Mouse (Mus musculus) c-Kit-positive CD71-negative TER-119-negative erythroid progenitor cells, embryonic 14.5 days (primary cell): ENCODE measurements at regions not wholly inside any gene's neighbourhood (a gene's known extent, or its start where the extent isn't known, plus 50 kb on each side); places are given as distances from the start of the nearest gene placed in this dataset.

ENCODE experiments used
- DNase-seq: peaks from one replicate; pipeline ENCODE4 v3.0.0-alpha.2; 2013; ENCODE audit warnings: low read depth

DNA sequence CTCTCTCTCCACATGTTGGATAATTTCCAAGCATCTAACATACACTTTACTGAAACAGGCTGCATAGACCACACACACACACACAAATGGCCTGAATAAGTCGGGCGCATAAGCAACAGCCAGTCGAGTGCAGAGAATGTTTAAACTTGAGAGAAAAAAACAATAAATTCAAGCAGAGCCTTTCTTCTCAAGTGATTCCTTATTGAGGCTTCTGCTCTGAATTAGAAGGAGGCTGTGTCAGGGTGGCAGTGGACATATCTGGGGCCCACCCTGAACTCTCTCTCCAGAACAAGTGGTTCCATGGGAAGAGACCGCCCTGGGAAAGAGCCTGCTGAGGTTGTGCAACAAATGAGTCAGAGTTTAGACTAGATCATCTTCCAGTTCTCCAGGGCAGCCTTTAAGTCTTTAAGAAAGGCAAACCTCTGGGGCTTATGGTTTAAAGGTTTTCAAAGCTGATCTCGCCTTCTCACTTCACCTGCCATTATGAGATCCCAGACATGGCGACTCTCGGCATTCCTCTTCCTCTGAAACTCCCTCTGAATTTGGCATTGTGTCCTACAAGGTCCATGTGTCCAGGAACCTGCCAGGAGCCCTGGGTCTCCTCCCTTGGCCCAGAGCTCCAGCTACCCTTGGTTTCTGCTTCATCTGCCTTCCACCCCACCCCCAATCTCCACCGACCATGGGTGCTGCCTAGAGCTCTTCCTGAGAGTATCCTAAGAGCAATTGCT lies 445.3 kb downstream of the Wdr11 start:
- DNase-seq: no peak

DNA sequence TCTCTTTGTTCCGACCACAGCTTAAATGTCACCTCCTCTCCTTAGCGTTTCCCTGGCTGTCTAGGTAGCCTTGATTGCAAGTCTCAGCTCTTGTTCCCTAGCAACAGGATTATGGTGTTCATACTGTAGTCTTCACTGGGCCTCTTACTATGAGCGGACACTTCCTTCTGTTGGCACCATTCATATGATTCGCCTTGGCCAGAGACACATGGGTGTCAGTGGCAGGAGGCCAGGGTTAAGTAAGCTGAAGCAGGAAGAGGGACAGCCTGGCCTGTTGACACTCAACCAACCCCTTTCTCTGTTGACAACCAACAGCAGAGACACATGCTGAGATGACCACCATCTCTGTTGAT lies 445.9 kb downstream of the Wdr11 start:
- DNase-seq: no peak

DNA sequence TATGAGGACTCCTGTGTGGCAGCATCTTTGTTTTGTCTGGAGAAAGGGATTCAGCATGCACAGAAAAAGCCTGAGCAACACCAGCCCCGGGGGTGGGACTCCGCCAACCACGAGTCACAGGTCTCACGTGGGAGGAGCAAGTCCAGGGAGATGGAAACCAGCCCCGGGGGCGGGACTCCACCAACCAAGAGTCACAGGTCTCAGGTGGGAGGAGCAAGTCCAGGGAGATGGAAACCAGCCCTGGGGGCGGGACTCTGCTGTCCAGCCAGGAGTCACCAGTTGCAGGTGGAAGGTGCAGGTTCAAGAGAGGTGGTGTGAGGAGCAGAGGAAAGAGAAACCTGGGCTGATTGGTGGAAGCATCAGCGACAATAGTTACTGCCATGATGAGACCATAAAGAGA lies 448.9 kb downstream of the Wdr11 start:
- no peak for DNase-seq

DNA sequence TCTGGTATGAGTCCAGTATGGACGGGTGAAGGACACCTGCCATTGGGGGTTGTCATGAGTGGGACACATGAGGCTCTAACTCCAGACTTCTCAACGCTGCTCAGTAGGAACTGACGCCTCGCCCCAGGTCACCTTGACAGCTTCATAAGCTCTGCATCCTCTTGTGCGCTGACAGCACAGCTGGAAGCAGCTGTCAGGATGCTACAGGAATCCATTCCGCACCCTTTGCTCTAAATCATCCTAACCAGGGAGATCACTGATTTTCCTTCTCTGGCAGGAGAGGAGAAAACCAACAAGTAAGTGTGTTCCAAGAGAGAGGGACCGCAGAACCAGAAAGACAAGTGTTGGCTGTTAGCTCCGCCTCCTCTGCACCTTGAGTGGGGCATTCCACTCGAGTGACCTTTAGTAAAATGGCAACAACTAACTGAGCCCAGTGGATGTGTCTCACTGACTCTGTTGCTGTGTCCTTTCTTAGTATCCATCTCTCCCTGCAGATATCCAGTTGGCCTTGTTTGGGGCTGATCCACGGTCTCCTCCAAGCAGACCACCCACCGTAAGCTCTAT lies 449.8 kb downstream of the Wdr11 start:
- no peak for DNase-seq

DNA sequence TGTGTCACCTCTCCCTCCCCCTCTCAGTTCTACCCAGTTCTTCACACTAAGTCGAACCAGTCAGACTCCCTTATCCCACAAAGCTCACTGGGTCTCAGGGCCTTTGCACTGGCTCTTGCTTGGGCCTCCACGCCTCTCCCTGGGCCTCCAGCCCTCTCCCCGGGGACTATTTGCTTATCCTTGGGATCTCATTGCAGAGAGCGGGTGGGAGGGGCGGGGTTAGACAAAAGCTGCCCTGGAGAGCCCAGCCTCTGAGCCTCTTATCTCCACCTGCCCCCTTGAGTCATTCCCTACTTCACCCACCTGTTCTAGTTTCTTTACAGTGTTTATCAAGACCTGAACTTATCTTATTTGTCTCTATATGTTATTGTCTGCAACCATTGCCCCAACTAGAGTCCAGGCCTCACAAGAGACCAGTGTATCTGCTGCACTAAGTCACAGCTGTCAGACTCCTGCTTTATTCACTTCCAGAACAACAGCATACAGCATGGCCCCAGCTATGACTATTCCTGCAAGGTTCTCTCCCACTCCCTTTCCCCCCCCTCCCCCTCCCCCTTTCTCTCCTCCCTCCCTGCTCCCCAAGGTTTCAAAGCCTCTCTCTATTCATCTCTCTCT lies 450.7 kb downstream of the Wdr11 start:
- no peak for DNase-seq

DNA sequence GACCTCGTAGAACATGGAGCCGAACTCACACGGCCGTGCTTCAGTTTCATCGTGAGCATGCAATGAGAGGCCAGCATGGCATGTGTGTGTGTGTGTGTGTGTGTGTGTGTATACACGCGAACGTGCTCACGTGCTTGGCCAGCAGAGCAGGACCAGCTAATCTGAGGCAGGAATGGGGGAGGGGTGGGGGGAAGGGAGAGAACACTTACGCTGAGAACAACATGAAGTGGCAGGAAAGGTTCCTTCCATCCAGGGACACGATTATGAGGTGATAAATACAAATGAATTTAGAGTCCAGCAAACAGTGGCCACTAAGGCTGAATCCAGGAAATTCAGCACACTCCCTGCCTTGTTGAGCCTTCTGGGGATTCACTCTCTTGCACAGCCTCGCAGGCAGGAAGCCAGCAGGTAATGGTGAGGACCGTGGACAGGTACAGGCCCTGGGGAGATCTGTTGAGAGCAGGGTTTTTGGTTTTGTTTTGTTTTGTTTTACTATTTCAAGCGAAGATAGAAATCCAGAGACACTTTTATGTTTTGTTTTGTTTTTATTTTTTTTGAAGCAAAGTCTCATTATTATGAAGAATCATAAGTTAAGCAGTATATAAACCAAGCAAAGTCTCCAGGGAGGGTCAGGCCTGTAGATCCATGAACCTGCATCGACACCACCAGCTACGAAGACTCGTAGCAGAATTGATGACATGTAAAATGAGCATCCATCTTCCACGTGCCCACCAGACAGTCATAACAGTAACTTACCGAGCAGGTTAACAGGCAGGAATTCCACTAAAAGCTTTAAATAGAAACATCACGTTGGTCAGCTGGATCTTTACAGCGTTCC lies 452.0 kb downstream of the Wdr11 start:
- no peak for DNase-seq

DNA sequence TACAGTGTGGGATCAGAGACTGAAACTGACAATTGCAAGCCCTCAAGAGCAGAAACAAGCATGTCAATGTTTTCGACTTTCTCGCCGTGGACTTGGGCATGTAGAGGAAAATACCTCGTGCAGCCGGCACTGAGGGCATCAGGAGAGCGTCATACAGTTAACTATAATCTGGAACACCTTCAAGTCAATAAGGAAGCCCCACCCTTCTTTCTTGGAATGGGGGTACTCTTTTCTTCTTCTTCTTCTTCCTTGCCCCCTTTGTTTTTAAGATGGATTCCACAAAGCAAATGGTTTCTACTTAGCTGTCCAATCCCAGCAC lies 452.5 kb downstream of the Wdr11 start:
- no peak for DNase-seq

DNA sequence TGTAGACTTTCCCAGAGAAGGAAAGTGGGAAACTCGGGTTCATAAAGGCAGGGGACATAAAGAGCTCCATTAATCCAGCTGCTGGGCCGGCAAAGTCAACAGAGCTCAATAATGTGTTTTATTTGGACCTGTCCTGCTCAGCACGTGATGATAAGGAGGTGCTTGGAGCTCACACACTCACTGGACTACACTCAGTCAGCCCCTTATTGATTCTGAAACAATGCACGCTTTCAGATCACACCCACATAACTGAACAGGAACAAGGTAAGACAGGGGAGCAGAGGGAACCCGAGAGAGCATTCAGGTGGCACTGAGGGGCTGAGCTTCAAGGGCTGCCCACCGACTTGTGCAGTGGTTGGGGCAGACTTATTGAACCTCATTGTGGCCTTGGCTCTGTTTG lies 452.9 kb downstream of the Wdr11 start:
- DNase-seq: no peak

DNA sequence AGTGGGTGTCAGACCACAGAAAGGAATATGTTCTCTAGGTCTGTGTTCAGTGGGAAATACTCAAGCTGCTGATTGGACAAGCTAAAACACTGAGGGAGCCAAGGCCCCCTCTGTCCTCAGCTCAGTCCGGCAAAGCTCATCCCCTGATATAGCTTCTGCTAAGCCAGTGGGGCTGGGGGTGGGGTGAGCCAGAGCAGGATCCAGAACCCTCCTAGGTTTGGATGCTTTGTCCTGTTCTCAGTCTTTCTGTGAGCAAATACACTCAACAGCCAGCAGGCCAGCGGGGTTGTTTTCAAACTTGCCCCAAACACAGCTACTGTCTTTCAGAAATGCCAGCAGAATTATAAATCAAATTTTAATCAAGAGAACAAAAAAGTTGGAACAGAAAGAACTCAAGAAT lies 454.4 kb downstream of the Wdr11 start:
- DNase-seq: no peak

DNA sequence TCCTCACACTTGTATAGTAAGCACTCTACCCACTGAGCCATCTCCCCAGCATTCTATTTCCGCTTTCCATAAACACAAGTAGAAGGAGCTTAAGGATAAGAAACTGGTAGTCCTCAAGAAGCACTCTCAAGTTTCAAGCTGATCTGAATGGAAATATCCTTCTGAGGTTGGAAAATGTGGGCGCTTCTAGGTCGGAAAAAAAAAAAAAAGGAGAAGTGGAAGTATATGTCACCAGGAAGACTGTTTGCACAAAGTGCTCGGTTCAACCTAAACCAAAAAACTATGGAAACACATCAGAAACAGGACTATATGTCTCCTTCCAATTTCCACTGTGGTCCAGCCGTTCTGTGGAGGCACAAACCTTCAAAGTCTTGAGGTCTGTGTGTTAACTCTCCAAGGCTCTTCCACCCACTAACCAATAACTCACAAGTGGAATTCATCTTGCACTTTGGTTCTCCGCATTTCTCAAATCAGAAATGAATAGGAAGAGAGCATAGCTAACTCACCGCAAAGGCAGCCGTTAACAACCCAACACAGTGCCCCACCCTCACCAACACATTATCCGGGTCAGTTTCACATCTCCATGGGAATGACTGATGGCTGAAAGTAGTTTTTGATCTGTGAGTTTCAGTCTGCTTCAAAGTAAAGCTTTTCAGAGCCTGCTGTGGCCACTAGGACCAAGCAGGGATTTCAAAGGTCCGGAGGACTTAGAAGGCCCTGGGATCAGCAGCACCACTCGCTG lies 455.8 kb downstream of the Wdr11 start:
- DNase-seq: no peak

DNA sequence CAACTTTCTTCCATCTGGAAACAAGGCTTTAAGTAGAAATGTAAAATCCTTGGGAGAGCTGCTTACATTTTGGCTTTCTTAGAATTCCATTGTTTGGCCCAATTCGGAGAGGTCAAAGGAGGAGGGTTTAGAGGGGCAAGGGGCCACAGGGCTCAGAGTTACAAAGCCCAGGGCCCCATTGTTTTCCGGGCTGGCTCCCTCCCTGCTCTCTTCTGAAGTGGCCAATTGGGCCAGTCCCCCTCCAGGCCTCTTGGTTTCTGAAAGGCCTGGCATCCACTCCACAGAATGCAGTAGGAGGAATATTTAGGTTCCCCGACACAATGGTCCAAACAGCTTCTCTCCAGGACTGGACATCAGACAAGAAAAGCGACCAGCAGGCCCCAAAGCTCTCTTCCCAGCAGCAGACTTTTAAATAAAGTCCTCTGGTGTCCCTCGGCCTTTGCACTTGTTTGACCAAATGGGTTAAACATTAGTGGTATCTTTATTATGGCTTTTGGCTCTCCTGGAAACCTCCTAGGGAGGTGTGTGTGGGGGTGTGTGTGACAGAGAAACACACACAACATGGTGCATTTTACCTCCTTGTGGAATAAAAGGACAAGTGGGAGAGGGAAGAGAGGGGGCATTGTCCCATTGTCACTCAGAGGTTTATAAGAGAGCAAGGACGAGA lies 456.6 kb downstream of the Wdr11 start:
- DNase-seq: no peak

DNA sequence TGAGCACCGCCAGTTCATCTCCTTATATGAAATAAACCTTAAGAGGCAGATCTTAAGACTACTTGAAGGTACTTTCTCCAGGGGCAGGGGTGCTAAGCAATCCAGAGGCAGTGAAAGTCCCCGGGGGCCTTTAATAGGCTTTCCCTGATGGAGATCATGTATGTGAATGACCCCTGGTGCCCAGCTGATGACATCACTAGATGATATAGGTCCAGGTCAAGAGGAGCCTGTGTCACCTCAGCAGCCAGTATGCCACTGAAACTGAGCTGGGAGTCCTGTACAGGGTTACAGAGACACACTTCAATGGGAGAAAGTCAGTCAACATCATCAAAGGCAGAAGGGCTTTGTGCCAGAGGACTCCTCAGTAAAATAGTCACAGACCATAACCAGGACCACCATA lies 457.8 kb downstream of the Wdr11 start:
- no peak for DNase-seq

DNA sequence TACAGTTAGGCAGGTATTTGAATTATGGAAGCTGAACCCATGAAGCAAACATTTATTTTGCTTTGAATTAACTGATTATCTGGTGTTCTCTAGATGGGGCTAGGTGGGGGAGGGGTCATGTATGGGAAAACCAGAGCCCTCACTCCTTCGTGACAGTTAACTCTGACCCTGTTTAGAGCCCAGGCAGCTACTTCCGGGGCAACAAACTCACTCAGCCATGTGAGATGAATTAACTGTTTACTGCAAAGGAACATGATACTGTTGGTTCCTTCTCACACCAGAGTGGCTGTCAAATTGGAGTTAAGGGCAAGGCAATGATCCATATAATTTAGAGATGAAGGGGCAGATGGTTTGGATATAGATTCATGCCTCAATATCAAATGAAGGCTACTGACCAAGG lies 458.5 kb downstream of the Wdr11 start:
- DNase-seq: no peak

DNA sequence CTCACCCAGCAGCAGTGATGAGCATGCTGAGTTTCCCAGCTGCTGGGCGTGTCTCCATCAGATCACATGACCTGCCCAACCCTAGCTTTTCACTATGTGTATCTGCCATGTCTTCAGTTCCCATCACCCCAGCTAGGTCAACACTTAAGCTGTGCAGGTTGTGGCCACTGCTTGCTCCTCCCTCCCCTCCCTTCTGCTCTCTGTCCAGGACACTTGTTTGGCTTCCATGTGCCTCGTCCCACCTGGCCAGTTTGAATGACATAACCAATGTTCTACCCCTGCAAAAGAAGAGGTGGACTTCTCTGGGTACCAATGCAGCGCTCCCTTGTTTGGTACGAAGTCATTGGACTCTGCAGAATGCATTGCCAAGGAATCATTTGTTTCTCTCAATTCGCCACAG lies 460.7 kb downstream of the Wdr11 start:
- DNase-seq: no peak

DNA sequence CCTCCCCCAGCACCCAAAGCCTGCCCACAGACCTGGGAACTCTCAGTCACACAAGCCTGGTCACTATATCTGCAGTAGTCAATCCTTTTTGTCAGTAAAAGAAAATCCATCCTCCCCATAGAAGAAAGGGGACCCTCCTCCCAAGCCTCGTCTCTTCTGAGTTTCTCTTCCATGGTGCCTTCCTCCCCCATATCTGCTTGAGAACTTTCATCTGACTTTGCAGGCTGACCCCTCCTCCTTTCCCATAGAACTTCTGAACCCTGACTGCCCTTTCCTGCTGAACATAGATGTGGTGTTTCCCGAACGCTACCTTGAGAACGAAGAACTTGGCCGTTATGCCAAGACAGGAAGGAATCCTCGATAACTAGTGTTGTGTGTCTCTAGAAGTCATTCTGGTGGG lies 462.5 kb downstream of the Ate1 start:
- DNase-seq: no peak

DNA sequence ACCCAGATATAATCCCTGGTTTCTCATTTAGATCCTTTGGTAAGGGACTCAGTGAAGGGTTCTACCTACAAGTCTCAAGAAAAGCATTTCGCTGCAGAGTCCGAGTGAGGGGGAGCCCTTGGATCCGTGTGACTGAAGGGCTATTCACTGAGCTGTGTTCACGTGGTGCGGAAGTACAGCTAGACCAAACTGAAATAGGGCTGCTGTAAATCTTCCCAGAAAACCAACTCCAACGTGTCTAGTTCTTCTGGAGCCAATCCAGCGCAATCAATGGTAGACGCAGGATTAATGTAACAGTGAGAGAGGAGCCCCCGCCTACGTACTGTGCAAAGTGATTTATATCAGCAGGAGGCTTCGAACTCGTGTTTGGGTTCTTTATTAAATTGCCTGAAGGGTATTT lies 461.9 kb downstream of the Ate1 start:
- no peak for DNase-seq

DNA sequence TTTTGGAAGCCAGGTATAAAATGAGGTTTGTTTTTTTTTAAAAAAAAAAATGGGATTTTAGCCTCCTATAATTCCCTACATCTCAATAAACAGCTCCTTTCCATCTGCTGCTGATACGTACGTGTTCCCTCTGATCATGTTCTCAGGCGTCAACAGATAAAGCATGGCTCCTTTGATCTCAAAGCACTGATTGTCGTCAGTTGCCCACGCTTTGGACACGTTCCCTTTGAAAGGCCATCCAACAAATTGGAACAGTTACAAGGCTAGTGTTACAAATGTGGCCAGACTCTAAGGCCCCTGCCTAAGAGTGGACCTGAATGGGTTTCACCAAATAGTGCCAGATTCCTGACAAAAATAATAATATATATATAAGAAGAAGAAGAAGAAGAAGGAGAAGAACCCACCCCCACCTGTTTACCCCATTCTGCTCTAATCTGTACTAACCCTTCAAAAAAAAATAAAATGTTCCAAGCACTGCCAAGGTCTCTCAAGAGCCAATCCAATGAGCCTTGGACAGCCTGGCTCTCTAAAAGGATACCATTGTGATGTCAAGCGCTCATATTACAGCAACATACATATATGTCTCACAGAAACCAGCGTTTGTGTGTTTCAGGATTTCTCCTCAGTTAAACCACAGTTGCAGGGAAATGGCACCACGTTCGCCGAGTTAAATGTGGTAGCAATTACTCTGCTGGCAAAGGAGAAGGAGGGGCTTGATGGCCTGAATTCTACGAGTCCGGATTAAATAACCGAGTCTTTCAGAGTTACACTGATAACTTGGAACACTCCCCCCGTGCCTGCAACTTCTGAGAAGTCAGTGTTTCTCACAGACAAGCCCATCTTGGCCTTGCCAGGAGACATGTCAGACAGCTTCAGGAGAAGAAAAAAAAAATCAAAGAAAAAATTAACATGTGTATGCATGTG lies 460.2 kb downstream of the Ate1 start:
- no peak for DNase-seq

DNA sequence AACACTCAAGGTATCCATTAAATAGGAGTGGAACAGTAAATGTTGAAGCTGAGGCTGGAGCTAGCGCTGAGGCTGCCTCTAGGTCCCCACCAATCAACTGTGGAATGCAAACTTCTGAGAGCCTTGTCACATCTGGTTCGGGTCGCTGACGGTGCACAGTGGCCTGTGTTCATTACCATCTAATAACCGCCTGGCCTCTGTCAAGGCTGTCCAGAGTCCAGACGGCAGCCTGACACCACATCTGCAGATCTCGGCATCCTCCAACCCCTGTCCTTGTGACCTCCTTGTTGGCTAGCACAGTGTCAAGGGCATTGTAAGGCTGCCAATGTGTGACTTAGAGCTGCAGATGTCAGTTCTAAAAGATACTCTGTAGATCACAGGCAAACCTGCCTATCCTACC lies 455.7 kb downstream of the Ate1 start:
- DNase-seq: no peak

DNA sequence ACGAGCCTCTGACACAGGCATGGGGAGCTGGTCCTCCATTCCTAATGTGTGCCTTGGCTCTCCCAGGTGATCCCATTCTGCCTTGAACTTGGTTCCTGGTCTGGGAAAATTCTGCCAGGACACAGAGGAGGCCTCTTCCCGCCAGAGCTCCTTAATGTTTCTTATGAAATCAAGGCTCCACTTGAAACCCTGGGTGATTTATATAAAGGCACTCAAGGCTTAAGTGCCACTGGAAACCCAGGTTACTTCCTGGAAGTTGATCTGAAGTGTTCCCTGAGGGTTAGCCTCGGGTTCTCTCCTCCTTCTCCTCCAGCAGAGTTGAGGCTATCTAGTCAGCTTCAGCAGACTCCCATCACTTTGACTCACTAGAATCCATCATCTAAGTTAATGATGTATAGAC lies 451.9 kb downstream of the Ate1 start:
- DNase-seq: no peak

DNA sequence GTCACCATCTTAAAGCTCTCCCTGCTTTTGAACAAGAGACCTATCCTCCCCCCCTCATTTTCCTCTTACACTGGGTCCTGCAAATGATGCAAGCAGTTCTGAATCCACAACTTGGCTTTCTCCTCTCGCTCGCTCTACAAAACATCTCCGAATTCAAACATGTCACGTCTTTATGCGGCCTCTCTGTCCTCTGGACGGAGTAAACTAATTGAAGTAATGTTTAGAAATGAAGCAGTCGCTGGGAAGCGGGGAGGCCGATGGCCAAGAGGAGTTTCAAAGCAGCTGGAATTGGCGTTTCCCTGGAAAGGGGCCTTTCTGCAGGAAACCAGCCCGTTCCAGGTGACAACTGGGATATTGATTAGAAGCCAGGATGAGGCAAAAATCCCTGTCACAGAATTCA lies 446.8 kb downstream of the Ate1 start:
- DNase-seq: no peak
